Mouse (Mus musculus) bone marrow macrophage, adult 2 months (primary cell): Measurements from ENCODE around the gene Cenpu.

Source experiments
- CTCF ChIP-seq: IDR thresholded peaks from 2 replicates; pipeline ENCODE4 v1.5.1; 2012; ENCODE audit warnings: low read depth, mild to moderate bottlenecking, low read length, moderate library complexity
- POLR2A ChIP-seq: IDR thresholded peaks from 2 replicates; pipeline ENCODE4 v1.6.1; 2012; ENCODE audit warnings: mild to moderate bottlenecking, low read depth, low read length, borderline replicate concordance

- TF ChIP-seq CTCF = no peak
- no peak for TF ChIP-seq POLR2A
Measured at GRCm38 (mm10) chr8:46626642-46627041, 74.8 kb downstream of the Cenpu start.
